Mouse (Mus musculus): ENCODE data around the gene Myo10.

DNA sequence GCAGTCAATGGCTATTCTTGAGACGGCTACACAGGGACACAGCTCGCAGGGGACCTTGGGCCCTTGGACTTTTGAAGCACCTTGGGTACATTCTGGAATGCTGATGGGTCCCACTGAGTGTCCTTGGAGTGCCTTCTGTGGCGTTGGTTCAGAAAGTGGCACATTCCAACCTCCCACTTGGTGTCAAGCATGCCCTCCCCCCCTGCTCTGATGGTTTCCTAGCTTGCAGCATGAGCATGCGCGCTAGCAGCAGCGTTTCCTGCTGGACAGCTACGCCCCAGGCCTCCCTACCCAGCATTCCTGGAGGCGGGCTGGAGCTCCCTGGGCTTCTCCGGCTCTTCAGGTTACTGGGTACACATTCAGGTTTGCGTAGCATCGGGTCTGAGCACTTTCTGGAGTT, 228.2 kb downstream of the Myo10 start:
- TF ChIP-seq POLR2A (IDR thresholded peaks at IDR 0.05; ENCODE audit: extremely low read depth, insufficient read depth, low read length) (no peak), CTCF (IDR thresholded peaks at IDR 0.05; ENCODE audit: low read depth, low read length) (no peak)

Data from liver, adult 2 months (tissue).